Mouse (Mus musculus) gastrocnemius, adult 2 months (tissue): Measurements from ENCODE around the gene Snx30. TPM values are rescaled to one million over a fixed set of nuclear protein-coding genes. Genes with fewer than 3 reads are reported as not detected.

Source experiments
- DNase-seq: peaks from one replicate; pipeline ENCODE4 v3.0.0; 2022
- H3K27ac ChIP-seq: fragments of 200-600 bp; 2 replicates; pipeline ENCODE4 v1.8.1; 2022; ENCODE audit warnings: mild to moderate bottlenecking
- H3K4me3 ChIP-seq: fragments of 200-600 bp; 2 replicates; pipeline ENCODE4 v1.8.1; 2022; ENCODE audit warnings: mild to moderate bottlenecking, moderate library complexity
- CTCF ChIP-seq: fragments of 200-600 bp; IDR thresholded peaks from 2 replicates; pipeline ENCODE4 v1.8.1; 2022; ENCODE audit warnings: antibody characterized with exemption, mild to moderate bottlenecking, moderate library complexity
- intact Hi-C: fragments of 180-260 bp; cut with DNase I; formaldehyde crosslinking; loops from one replicate; pipeline ENCODE4 v1.15.1; 2025
- total RNA-seq, 2 experiments: library from RNA; stranded (reverse); gene quantifications; 2 replicates each; pipeline ENCODE4 v1.2.3; 2021

Gene Snx30
- total RNA-seq, 2 experiments from 2014 or later = 3.1 to 4.1 TPM

DNA sequence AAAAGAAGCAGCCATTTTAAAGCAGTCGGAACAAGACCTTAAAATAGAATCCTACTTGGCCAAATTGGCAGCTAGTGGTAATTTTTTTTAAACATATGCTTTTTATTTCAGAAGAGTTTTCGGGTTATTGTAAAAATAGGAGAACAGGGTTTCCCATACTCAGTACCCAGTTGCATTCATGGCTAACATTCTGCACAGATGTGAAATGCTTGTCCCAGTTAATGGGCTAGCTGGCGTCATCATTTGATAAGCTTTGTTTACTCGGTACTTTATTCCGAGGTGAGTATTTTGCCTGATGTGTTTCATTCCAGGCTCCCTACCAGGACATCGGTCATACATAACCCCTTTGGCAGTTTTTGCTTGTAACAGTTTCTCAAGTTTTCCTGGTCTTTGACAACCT is 64.8 kb downstream of the Snx30 start:
- DNase-seq = no peak
- Histone ChIP-seq H3K4me3 (peak overlapping the region; percentile 55), H3K27ac (peak overlapping the region; percentile 76)
- intact Hi-C loops = loop anchor here (2.0 to 10.0 kb wide), 3 partner anchors 20 to 506 kb away; partner anchors contain the start of gene Snx30
- no peak for TF ChIP-seq CTCF

DNA sequence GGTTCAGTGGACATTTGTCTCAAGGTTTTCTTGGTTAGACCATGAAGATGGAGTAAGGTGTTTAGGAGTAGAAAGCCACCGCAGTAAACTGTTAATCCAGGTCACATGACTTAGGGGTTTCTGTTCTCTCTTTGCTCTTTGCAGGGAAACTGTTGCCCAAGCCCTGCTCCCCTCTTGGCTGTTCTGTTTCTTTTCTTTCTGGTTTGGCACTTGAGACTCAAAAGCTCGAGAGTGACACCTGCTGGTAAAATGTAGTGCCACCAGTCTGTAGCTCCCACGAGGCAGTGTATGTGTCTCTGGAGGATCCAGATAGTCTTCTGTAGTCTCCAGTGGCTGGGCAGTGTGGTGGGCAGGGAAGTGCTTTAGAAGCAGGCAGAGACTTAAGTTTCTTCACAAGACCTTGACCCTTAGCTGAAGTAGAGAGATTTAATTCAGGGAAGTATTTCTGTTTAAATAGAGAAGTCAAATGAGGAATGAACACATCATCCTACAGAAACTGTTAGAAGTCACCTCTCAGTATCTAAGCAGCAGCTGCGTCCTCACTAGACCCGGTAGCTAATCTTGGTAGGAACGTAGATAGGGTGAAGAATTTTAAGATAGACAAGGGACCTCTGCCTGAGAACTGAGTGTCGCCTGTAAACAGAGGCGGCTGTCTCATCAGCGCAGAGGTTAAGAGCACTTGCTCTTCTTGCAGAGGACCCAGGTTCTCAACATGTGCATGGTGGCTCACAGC is 65.4 kb downstream of the Snx30 start:
- H3K4me3 ChIP-seq = peak overlapping the region; percentile 55
- peak; percentile 89 for TF ChIP-seq CTCF
- H3K27ac ChIP-seq = peak overlapping the region; percentile 76
- peak; percentile 74 for DNase-seq
- intact Hi-C loops = loop anchor here (2.0 to 10.0 kb wide), 3 partner anchors 20 to 506 kb away; partner anchors contain the start of gene Snx30

DNA sequence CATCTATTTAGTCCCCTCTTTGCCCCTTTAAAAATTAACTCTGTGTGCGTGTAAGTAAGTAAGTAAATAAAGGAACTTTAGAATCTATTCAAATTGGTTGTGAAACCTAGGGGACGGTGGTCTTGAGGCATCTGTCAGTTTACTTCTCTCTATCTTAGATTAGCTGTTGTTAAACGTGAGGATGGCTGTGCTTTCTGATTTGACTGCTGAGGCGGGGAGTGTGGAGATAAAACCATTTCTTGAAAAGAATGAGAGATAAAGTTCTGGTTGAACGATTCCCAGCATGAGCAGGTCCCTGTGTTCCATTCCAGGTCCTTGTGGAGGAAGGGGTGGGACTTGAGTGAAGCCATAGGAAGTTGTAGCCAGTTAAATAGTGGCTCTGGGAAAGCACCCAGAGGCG is 67.6 kb downstream of the Snx30 start:
- no peak overlapping the region for H3K27ac ChIP-seq
- DNase-seq = no peak
- intact Hi-C loops = loop anchor here (5.0 to 10.0 kb wide), 2 partner anchors 66 to 508 kb away; partner anchors contain the start of gene Snx30

DNA sequence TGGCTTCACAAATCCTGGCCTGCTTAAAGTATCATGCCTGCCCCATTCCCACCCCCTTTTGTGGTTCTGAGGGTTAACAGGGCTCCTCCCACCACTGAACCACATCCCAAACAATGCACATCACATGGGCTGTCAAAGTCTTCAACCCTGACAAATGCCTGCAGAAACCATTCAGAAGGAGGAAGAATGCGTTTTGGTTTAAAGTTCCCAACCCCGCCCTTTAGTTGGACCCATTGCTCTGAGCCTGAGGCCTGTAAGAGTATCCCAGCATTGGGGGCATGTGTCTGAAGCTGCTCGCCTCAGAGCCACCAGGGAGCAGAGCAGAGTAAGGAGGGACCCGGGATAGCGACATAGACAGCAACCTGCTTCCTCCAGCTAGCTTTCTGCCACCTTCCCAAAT is 68.2 kb downstream of the Snx30 start:
- no peak for DNase-seq
- H3K4me3 ChIP-seq = no peak overlapping the region
- H3K27ac ChIP-seq = no peak overlapping the region
- TF ChIP-seq CTCF = no peak
- intact Hi-C loops = loop anchor here (5.0 to 10.0 kb wide), 2 partner anchors 67 to 509 kb away; partner anchors contain the start of gene Snx30

More for the DNA sequence above, 67.6 kb downstream of the Snx30 start:
- no peak for TF ChIP-seq CTCF
- no peak overlapping the region for H3K4me3 ChIP-seq

DNA sequence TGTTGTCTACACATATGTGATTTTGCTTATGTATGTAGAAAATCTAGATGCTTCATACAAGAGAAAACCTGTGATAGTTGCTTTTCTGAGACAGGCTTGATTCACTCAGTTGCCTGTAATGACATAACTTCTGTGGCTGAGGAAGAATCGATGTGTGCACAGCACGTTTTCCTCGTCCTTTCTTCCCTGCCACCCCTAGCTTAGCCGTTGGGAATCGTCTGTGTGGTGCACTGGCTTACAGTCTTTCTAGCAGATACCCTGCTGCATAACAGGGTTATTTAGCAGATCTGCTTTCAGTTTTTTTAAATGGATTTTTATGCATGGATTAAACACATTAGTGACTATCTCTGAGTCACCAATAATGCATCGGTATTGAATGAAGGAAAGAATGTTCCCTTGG is 70.9 kb downstream of the Snx30 start:
- H3K4me3 ChIP-seq = no peak overlapping the region
- intact Hi-C loops = loop anchor here (10.0 kb wide), 1 partner anchor 512 kb away; no protein-coding TSS in a partner anchor
- TF ChIP-seq CTCF = no peak
- DNase-seq = no peak
- no peak overlapping the region for H3K27ac ChIP-seq

DNA sequence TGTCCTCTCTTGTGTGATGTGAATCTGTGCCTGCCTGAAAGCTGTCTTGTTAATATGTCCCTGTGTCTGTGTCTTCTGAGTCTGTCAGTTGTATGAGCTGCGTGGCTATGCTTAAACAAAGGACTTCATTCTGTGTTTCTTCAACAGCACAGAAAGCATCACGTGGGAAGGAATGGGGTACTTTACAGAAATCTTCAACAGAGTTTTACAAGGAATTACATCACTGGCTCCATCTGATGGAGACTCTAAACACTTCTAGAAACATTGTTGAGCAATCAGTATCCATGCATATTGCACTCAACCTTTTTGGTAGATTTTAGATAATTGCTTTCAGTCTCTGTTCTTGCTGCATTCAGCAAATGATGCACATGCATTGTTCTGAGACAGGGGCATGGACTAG is 71.4 kb downstream of the Snx30 start:
- DNase-seq = no peak
- Histone ChIP-seq H3K4me3 (no peak overlapping the region), H3K27ac (no peak overlapping the region)
- no peak for TF ChIP-seq CTCF
- intact Hi-C loops = loop anchor here (10.0 kb wide), 1 partner anchor 512 kb away; no protein-coding TSS in a partner anchor

DNA sequence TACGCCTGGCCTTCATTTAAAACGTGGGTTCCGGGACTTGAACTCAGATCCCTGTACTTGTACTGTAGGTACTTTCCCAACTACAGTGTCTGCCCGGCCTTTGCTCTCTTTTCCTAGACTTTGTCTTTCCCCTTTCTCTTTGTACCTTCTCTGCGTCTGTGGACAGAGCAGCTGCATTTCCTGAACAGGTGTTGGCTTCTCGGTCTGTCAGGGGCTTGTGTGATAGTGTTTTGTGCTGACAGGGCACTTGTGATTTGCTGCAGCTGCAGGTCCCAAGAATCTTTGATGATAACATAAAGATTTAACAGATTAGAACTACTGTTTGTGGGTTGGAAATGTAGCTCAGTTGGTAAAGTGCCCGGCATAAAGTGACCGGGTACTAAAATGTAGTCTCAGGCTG is 73.0 kb downstream of the Snx30 start:
- Histone ChIP-seq H3K4me3 (no peak overlapping the region), H3K27ac (no peak overlapping the region)
- no peak for TF ChIP-seq CTCF
- intact Hi-C loops = loop anchor here (10.0 kb wide), 1 partner anchor 514 kb away; no protein-coding TSS in a partner anchor
- DNase-seq = no peak

DNA sequence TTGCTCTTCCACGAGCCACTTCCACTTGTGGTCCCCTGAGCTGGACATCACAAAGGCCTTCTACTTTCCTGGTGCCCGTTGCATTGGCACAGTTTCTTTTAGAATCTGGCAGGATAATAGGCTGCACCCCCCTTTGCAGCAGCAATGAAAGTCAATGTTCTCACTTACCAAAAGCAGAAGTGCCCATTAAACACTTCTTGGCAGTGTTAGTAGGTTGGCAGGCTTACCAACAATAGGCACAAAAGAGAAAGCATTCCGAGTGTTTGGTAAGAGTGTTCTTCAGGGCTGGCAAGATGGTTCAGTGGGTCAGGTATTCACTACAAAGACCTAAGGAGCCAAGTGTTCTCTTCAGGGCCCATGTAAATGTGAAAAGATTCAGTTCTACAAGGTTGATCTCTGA is 73.8 kb downstream of the Snx30 start:
- no peak for DNase-seq
- H3K27ac ChIP-seq = no peak overlapping the region
- intact Hi-C loops = loop anchor here (10.0 kb wide), 1 partner anchor 515 kb away; no protein-coding TSS in a partner anchor
- H3K4me3 ChIP-seq = no peak overlapping the region
- no peak for TF ChIP-seq CTCF

DNA sequence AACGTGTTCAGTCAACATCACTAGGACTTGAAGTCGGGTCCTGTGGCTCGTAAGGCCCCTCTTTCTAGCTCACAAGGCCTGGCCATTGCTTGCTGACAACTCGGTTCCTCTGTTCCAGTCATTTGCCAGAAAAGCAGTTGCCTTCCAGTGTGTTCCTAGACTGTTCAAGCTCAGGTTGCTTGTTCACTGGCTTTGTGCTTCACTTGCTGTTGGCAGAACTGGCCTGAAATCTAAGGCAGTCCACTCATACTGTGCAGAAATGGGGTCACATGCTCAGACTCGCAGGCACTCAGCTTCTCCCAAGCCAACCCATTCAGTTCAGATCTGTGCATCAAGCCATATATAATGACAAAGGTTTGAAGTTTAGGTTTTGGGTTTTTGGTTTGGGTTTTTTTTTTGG is 75.1 kb downstream of the Snx30 start:
- TF ChIP-seq CTCF = no peak
- intact Hi-C loops = no loop called here
- DNase-seq = no peak
- no peak overlapping the region for H3K4me3 ChIP-seq
- H3K27ac ChIP-seq = no peak overlapping the region

DNA sequence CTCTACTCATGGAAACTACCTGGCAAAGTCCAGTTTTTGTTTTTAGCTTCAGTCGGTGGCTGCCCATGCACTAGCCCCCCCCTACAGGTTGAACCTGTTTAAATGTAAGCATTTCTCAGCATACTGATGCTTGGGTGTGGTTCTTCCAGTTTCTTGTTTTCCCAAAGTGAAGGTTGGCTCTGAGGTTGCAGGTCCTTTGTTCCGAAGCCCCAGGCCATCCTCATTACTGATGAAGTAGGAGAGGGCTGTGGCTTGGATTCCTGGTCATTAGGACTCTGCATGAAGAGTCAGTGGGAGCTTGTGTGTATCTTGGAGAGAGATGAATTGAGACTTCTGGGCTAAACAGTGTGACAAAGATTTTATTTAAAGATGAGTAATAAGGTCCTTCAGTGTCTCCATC is 75.6 kb downstream of the Snx30 start:
- TF ChIP-seq CTCF = peak; percentile 10; the same call in 1 of the 2 replicates
- no peak for DNase-seq
- H3K4me3 ChIP-seq = no peak overlapping the region
- intact Hi-C loops = no loop called here
- no peak overlapping the region for H3K27ac ChIP-seq

DNA sequence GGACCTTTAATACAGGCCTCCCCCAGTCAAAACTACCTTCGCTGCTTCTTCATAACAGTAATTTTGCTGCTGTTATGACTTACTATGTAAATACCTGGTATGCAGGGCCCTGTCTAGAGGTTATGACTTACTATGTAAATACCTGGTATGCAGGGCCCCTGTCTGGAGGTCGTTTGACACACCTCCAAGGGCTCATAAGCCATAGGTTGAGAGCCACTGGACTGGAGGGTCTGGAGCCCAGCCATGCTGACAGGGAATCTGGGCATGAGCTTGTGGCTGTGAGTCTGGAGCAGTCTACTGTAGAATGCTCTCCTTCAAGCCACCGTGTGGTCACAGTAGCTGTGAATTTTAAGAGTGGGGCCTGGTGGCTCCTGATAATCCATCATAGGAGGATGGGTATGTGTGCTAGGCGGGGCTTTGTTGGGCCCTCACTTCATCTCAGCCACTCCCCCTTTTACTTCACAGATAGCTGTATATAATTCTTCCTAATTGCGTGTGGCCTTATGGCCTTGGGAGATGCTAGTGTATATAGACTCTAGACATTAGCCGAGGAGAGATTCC is 78.6 kb downstream of the Snx30 start:
- no peak for TF ChIP-seq CTCF
- intact Hi-C loops = no loop called here
- no peak for DNase-seq
- H3K4me3 ChIP-seq = no peak overlapping the region
- H3K27ac ChIP-seq = no peak overlapping the region

DNA sequence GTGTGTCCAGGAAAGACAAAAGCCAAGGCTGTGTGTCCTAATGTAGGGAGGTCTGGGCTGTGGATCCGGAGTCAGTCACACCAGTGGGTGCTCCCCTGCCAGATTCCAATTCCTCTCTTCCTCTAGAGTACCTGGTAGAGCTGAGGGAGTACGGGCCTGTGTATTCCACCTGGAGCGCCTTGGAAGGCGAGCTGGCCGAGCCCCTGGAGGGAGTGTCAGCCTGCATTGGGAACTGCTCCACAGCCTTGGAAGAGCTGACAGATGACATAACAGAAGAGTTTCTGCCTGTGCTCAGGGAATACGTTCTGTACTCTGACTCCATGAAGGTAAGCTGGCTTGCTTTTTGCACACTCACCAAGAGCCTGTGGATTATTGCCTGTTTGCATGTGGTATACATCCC is 80.6 kb downstream of the Snx30 start:
- Histone ChIP-seq H3K4me3 (no peak overlapping the region), H3K27ac (no peak overlapping the region)
- TF ChIP-seq CTCF = no peak
- no peak for DNase-seq
- intact Hi-C loops = no loop called here

DNA sequence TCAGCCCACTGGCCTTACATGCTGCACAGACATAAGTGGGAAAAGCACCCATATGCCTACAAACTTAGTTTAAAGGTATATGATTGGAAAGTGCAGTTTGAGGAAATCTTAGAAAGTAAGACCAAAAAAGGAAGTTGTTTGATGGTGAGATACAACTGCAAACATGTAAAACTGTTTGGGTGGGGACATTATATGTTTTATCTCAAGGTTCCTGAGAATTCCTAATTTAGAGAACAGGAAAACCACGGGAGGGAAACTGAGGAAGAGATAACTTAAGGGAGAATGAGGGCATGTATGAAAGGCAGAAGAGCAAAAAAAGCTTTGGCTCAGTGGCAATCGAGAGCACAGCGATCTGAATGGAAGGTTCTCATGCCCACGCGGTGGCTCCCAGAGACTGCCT is 81.4 kb downstream of the Snx30 start:
- Histone ChIP-seq H3K4me3 (no peak overlapping the region), H3K27ac (no peak overlapping the region)
- intact Hi-C loops = no loop called here
- no peak for DNase-seq
- no peak for TF ChIP-seq CTCF
